Mouse (Mus musculus): ENCODE data around the gene Kctd2. TPM values are rescaled to one million over a fixed set of nuclear protein-coding genes. Genes with fewer than 3 reads are reported as not detected.

The Kctd2 gene
- polyA plus RNA-seq, 2 experiments: 26.3 to 30.5 TPM

- peak; percentile 46 for DNase-seq (ENCODE audit: low spot score)
- H3K36me3 ChIP-seq (ENCODE audit: control insufficient read depth, insufficient read depth, low read length): peaks cover 42% of the 10 kb centered on the region
- no peaks in the 10 kb centered on the region for H3K27me3 ChIP-seq (ENCODE audit: control insufficient read depth, insufficient read depth, low read length)
- no peak for TF ChIP-seq POLR2A (IDR thresholded peaks at IDR 0.05; ENCODE audit: borderline replicate concordance, extremely low read depth, insufficient read depth, insufficient read length)
- WGBS: under 1% methylated on average over 41 of the region's 45 CpGs
- H3K4me3 ChIP-seq (replicated peaks; ENCODE audit: low read length): peak overlapping the region; percentile 65
- H3K9me3 ChIP-seq (ENCODE audit: control insufficient read depth, low read length): no peaks in the 10 kb centered on the region
- H3K4me2 ChIP-seq (replicated peaks; ENCODE audit: low read depth, low read length, severe bottlenecking): peak overlapping the region; percentile 94
- peak overlapping the region; percentile 84 for H3K27ac ChIP-seq (replicated peaks; ENCODE audit: low read depth, low read length)
- ATAC-seq (ENCODE audit: low FRiP score, low read depth): peak; percentile 47
- peaks cover 16% of the 10 kb centered on the region for H3K4me1 ChIP-seq (ENCODE audit: control insufficient read depth, insufficient read depth, low read length)
- peak overlapping the region; percentile 94 for H3K9ac ChIP-seq (ENCODE audit: low read depth, low read length, severe bottlenecking)
Measured at GRCm38 (mm10) chr11:115420336-115421190, 635 bp downstream of the Kctd2 start.

GRCm38 (mm10) chr11:115421328-115421727 lies 1.4 kb downstream of the Kctd2 start:
- no peak overlapping the region for H3K27ac ChIP-seq (replicated peaks; ENCODE audit: low read depth, low read length)
- H3K4me2 ChIP-seq (replicated peaks; ENCODE audit: low read depth, low read length, severe bottlenecking): peak overlapping the region; percentile 94
- H3K9ac ChIP-seq (ENCODE audit: low read depth, low read length, severe bottlenecking): no peak overlapping the region
- H3K4me3 ChIP-seq (replicated peaks; ENCODE audit: low read length): peak overlapping the region; percentile 65; the same call in 1 of the 2 replicates
- no peak for TF ChIP-seq POLR2A (IDR thresholded peaks at IDR 0.05; ENCODE audit: borderline replicate concordance, extremely low read depth, insufficient read depth, insufficient read length)
- WGBS: 41% methylated on average over 1 of the region's 1 CpGs
- H3K4me1 ChIP-seq (ENCODE audit: control insufficient read depth, insufficient read depth, low read length): peaks cover 16% of the 10 kb centered on the region
- H3K9me3 ChIP-seq (ENCODE audit: control insufficient read depth, low read length): no peaks in the 10 kb centered on the region
- no peak for ATAC-seq (ENCODE audit: low FRiP score, low read depth)
- no peak for DNase-seq (ENCODE audit: low spot score)
- H3K36me3 ChIP-seq (ENCODE audit: control insufficient read depth, insufficient read depth, low read length): peaks cover 42% of the 10 kb centered on the region
- no peaks in the 10 kb centered on the region for H3K27me3 ChIP-seq (ENCODE audit: control insufficient read depth, insufficient read depth, low read length)

GRCm38 (mm10) chr11:115421972-115422371 lies 2.0 kb downstream of the Kctd2 start:
- Histone ChIP-seq H3K4me3 (replicated peaks; ENCODE audit: low read length) (no peak overlapping the region), H3K9ac (ENCODE audit: low read depth, low read length, severe bottlenecking) (0 out of 2 replicates have a peak overlapping the region, but pooled peaks have one; percentile 8), H3K9me3 (ENCODE audit: control insufficient read depth, low read length) (no peaks in the 10 kb centered on the region), H3K27ac (replicated peaks; ENCODE audit: low read depth, low read length) (no peak overlapping the region), H3K4me1 (ENCODE audit: control insufficient read depth, insufficient read depth, low read length) (peaks cover 16% of the 10 kb centered on the region), H3K27me3 (ENCODE audit: control insufficient read depth, insufficient read depth, low read length) (no peaks in the 10 kb centered on the region), H3K36me3 (ENCODE audit: control insufficient read depth, insufficient read depth, low read length) (peaks cover 42% of the 10 kb centered on the region), H3K4me2 (replicated peaks; ENCODE audit: low read depth, low read length, severe bottlenecking) (no peak overlapping the region)
- no peak for ATAC-seq (ENCODE audit: low FRiP score, low read depth)
- WGBS: 88% methylated on average over 16 of the region's 16 CpGs
- no peak for DNase-seq (ENCODE audit: low spot score)
- no peak for TF ChIP-seq POLR2A (IDR thresholded peaks at IDR 0.05; ENCODE audit: borderline replicate concordance, extremely low read depth, insufficient read depth, insufficient read length)

GRCm38 (mm10) chr11:115423091-115423490 lies 3.2 kb downstream of the Kctd2 start:
- peaks cover 22% of the 10 kb centered on the region for H3K4me1 ChIP-seq (ENCODE audit: control insufficient read depth, insufficient read depth, low read length)
- no peak overlapping the region for H3K27ac ChIP-seq (replicated peaks; ENCODE audit: low read depth, low read length)
- no peak overlapping the region for H3K9ac ChIP-seq (ENCODE audit: low read depth, low read length, severe bottlenecking)
- H3K9me3 ChIP-seq (ENCODE audit: control insufficient read depth, low read length): no peaks in the 10 kb centered on the region
- no peak for TF ChIP-seq POLR2A (IDR thresholded peaks at IDR 0.05; ENCODE audit: borderline replicate concordance, extremely low read depth, insufficient read depth, insufficient read length)
- WGBS: 82% methylated on average over 3 of the region's 3 CpGs
- no peaks in the 10 kb centered on the region for H3K27me3 ChIP-seq (ENCODE audit: control insufficient read depth, insufficient read depth, low read length)
- H3K4me3 ChIP-seq (replicated peaks; ENCODE audit: low read length): no peak overlapping the region
- no peak overlapping the region for H3K4me2 ChIP-seq (replicated peaks; ENCODE audit: low read depth, low read length, severe bottlenecking)
- peaks cover 46% of the 10 kb centered on the region for H3K36me3 ChIP-seq (ENCODE audit: control insufficient read depth, insufficient read depth, low read length)
- DNase-seq (ENCODE audit: low spot score) (no peak), ATAC-seq (ENCODE audit: low FRiP score, low read depth) (no peak)

GRCm38 (mm10) chr11:115424666-115425065 lies 4.7 kb downstream of the Kctd2 start:
- TF ChIP-seq POLR2A (IDR thresholded peaks at IDR 0.05; ENCODE audit: borderline replicate concordance, extremely low read depth, insufficient read depth, insufficient read length): no peak
- H3K36me3 ChIP-seq (ENCODE audit: control insufficient read depth, insufficient read depth, low read length): peaks cover 60% of the 10 kb centered on the region
- peaks cover 17% of the 10 kb centered on the region for H3K4me1 ChIP-seq (ENCODE audit: control insufficient read depth, insufficient read depth, low read length)
- no peak overlapping the region for H3K4me3 ChIP-seq (replicated peaks; ENCODE audit: low read length)
- no peaks in the 10 kb centered on the region for H3K27me3 ChIP-seq (ENCODE audit: control insufficient read depth, insufficient read depth, low read length)
- no peak overlapping the region for H3K4me2 ChIP-seq (replicated peaks; ENCODE audit: low read depth, low read length, severe bottlenecking)
- ATAC-seq (ENCODE audit: low FRiP score, low read depth) (no peak), DNase-seq (ENCODE audit: low spot score) (no peak)
- H3K27ac ChIP-seq (replicated peaks; ENCODE audit: low read depth, low read length): no peak overlapping the region
- no peaks in the 10 kb centered on the region for H3K9me3 ChIP-seq (ENCODE audit: control insufficient read depth, low read length)
- 86% methylated on average over 7 of the region's 7 CpGs for WGBS
- no peak overlapping the region for H3K9ac ChIP-seq (ENCODE audit: low read depth, low read length, severe bottlenecking)

Data from limb, embryonic 14.5 days (tissue).